Mouse (Mus musculus): ENCODE results near the gene Slc29a3.

- TF ChIP-seq CTCF (IDR thresholded peaks at IDR 0.05; ENCODE audit: low read depth): no peak
- no peak for TF ChIP-seq EP300 (IDR thresholded peaks at IDR 0.05; ENCODE audit: low read depth)
These were observed 47.9 kb upstream of the Slc29a3 start for GRCm38 (mm10) chr10:60800295-60801167.

All from liver, postnatal 0 days (tissue).